Mouse (Mus musculus) left cerebral cortex, postnatal 4 days (tissue): ENCODE results near the gene Acer1. TPM values are rescaled to one million over a fixed set of nuclear protein-coding genes. Genes with fewer than 3 reads are reported as not detected.

Experiments
- DNase-seq: peaks from one replicate; pipeline ENCODE4 v3.0.0-alpha.2; 2022
- intact Hi-C: fragments of 180-260 bp; cut with DNase I; formaldehyde crosslinking; loops from one replicate; pipeline ENCODE4 v1.15.1; 2025
- total RNA-seq, 2 experiments: library from RNA; stranded (reverse); gene quantifications; 2 replicates each; pipeline ENCODE4 v1.2.3; 2021

The Acer1 gene
- not detected for total RNA-seq

DNA sequence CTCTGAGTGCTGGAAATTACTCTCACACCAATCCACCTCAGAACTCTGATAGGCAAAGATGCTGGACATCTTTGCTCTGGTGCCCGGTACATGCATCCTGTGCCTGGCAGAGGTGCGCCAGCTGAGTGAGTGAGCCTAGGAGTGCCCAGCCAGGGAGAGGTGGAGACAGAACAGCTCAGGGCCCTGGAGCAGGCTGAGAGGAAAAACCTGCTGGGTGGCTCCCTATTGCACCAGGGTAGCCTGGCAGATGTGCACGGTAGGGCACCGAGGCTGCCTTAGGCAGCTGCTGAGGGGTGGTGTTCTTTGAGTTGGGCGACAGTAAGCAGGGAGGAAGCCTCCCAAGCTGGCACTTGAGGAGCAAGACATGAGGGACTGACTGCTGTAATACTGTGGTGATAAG, at the start of gene Acer1:
Gene Acer1 (minus strand): TSS at position 114 of the 400 bp plus-strand sequence.
- no peak for DNase-seq
- intact Hi-C loops: no loop called here

DNA sequence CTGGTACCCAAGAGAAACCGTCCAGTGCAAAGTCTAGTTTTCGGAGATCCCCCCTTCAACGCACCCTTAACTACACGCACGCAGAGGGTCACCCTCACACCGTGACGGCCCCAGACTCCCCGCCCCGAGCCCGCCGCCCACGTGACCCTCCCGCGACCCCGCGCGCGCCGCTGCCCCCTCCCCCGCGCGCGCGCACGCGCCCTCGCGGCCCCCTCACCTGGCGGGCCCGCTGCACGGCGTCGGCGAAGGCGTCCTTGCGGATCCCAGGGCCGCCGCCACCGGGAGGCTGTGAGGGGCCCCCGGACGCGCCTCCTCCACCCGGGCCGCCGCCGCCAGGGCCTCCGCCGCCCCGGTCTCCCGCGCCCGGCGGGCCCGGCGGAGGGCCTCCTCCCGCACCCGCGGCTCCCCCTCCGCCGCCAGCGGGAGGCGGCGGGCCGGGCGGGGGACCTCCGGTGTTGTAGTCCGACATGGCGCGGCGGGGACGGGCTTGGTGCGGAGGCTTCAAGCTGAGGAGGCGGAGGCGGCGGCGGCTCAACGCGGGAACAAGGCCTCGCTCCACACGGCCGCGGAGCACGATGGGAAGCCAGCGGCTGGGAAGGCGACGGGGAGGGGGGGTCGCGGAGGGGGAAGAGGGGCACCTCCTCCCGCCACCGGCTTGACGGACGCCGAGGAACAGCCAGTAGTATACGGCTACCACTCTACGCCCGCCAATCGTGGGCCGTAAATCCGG, 49.2 kb upstream of the Acer1 start, which contains the start of gene Khsrp:
Gene Khsrp (minus strand): TSS at position 592 of the 730 bp plus-strand sequence.
- peak; percentile 99 for DNase-seq
- intact Hi-C loops: no loop called here

DNA sequence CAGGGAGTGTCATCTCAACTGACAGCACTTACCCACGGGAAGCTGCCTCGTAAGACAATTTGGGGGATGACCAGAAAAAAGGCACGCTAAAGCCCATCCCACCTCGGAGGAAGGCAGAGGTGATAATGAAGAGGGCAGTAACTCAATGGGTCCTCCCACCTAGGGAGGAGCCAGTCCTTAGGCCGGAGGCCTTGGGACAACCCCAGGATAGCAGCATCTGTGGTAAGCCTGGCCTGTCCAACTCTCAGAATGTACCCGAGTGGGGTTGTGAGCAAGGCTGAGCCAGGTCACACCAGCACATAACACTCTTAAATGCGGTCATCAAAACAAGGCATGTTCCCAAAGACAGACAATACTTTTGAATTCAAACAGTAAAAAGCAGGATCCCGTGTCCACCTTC, 47.8 kb upstream of the Acer1 start:
- DNase-seq: no peak
- intact Hi-C loops: no loop called here

DNA sequence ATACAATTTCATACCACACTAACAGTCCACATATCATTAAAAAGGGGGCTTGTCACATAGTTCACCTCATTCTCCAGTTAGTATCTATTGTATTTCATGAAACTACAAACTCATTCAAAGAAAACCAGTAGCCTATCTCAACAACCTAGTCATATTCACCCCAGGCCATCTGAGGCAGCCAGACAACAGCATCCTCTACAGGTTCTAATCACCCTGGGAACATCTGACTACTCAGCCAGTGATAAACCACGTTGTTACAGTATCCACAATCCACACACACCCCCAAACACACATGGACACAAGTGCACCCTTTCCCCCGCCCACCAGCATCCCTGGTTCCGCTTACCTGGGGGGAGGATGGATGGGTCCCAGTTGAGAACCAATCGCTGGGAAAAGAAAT, 45.5 kb upstream of the Acer1 start:
- DNase-seq: no peak
- intact Hi-C loops: no loop called here

DNA sequence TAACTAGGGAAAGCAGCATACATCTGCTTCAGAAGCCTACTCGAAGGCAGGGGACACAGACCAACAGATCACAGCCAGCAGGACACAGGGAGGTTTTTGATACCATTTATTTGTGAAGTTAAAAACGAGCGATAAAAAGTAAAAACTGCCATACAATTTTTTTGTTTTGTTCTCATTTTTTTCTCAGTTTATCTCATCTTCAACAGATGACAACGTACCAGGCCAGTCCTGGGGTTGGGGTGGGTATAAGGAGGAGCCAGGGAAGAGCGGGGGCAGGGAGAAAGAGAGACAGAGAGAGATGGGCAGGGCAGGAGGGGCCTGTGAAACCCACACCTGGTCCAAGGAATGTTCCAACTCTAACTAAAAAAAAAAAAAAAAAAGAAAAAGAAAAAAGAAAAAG, 39.0 kb upstream of the Acer1 start:
- intact Hi-C loops: no loop called here
- DNase-seq: no peak

DNA sequence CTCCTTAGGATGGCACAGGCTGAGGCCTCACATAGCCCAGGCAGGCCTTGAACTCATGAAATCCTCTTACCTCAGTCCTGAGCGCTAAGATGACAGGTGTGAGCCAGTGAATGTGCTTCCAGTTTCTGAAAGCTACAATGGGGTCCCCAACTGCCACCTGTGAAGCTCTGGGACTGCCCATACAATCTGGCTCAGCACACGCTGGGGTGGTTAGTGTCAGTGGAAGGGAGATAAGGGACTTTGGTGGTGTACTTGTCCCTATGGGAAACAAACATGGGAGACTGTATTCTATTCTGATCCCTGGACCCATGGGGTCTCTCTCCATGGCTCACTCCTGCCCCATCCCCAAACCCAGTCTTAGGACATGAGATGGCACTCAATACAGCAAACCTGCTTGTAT, 37.8 kb upstream of the Acer1 start:
- DNase-seq: no peak
- intact Hi-C loops: no loop called here

DNA sequence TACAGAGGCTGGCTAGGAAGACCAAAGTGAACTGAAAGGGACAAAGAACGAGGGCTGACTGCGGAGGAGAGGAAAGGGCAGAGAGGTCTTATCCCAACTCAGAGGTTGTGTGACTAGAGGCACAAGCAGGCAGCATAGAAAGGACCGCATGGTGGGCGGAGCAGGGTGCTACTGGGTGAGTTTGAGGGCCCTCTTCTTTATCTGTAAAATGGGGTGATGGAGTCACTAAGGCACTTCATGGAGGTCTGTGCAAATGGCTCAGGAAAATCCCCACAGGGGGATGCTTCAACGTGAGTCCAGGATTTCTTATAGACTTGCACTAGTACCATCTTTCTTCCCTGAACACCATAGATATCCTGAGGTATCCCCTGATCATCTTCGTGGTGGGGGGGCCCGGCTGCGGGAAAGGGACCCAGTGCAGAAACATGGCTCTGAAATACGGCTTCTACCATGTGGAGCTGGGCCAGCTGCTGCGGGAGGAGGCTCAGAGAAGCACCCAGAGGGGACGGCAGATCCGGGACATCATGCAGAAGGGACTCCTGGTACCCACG, 30.4 kb upstream of the Acer1 start:
- DNase-seq: no peak
- intact Hi-C loops: no loop called here

DNA sequence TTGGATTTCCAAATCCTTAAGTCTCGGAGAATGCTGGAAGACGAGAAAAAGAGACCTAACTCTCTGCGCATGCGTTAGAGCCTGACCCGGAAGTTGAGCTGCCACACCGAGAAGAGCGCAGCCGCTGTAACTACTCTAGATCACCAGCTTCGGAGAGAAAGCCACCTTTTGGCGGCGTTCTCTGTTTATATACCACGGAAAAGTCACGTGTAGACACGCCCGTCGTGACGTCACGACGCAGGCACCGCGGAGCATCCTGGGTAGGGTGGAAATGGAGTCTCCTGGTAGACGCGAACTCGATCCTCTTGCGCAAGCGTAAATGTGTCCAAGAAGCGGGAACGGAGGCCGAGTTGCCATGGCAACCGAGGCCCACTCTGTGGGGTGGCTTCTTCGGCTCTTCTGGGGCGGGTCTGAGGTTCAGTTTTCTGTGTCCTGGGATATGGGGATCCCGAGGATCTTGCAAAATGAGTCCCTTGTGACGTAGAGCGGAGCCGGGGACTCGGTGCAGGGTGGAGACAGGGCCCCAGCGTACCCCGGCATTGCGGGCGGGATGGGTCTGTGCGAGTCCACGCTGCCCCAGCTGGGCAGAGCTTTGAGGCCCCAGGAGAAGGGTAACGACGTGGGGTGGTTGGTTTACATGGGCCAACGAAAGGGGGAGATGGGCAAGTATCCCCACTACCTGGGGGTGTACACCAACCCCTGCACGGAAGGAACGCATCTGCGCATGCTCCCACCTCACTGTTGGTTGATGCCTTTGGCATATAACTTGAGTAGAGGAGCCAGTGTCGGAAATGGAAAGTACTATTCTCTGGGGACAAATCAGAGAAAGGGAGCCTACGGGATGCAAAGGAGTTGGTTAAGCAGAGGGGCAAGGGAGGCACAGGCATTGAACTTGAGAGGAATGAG, 29.6 kb upstream of the Acer1 start, which contains the start of the genes Gtf2f1 and Gm17949:
Gene Gtf2f1 (minus strand): TSS at position 53 of the 906 bp plus-strand sequence.
Gene Gm17949 (plus strand): TSS at position 234 of the 906 bp plus-strand sequence.
- peak; percentile 98 for DNase-seq
- intact Hi-C loops: no loop called here

DNA sequence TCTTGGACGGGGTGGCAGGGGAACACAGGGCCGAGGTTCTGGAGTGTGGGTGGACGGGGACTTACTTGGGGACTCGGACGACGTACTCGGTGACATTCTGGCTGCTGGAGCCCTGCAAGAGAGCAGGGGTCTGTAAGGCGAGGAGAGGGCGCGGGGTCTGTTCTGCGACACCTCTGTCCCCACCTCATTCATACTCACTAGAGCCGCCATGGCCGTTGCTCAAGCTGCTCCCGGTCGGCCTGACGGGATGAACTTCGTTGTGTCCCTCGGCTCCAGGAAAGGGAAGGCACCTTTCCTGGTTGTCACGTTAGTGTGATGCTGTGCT, 28.9 kb upstream of the Acer1 start:
- no peak for DNase-seq
- intact Hi-C loops: no loop called here

DNA sequence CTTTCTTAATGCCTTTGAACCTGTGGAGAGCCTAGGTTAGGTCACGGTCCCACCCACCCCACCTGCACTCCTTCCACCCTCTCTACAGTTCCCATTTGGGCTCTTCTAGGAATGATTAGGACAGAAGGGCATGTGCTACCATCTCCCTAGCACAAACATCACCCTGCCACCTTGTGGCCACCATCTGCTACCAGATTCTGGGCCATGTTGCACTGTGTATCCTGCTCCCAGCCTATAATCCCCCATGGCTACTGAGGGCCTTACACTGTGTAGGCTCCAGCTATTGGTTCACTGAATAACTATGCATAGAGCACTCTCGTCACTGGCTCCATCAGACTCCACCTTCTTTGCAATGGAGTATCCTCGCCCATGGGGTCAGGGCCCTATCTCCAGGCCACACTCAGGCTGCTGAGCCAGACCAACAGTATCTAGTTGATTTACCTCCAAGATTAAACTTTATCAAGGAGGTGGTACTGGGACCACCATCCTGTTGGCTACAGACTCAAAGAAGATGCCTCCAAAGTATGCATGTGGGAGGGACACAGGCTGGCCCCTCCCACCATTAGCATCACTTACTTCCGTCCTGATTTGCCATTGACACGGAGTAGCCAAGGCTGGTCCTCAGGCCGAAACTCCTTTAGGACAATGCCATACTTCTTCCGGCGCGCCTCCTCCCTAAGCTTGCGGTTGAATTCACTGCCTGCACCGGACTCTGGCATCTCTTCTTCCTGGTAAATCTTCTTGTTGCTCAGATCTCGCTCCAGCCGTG, 25.4 kb upstream of the Acer1 start:
- intact Hi-C loops: no loop called here
- DNase-seq: no peak

DNA sequence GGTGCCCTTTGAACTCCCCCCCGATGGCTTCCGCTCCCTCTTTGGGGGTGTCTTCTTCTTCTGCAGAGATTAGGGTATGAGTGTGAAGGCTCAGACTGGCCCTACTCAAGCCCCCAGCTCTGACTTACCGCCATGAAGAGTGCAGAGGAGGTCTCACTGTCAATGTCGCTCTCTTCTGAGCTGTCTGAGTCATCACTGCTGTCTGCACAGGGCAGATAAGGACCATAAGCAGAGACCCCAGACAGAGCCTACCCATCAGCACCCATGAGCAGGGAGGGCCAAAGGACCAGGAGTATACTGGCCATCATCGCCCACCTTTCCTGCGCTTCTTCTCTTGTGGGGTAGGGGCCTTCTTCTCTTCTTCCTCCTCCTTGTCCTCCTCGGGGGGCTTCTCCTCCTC, 22.1 kb upstream of the Acer1 start:
- DNase-seq: no peak
- intact Hi-C loops: no loop called here

DNA sequence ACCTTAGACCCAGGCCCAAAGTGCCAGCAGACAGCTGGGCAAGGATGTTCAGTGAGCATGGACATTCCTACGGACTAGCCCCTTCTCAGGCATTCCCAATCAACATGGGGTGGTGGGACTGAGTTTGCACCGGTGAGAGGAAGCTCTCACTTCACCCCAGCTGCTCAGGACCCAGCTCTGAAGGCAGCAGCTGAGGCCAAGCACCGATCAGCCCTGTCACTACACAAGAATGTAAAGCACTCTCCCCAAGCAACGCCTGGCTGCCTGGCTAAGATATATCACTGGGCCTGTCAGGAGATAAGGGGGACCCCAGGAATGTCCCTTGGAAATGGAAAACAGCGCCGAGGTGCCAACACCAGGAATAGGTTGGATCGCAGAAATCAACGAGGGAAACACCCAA, 19.3 kb upstream of the Acer1 start:
- intact Hi-C loops: no loop called here
- DNase-seq: no peak

DNA sequence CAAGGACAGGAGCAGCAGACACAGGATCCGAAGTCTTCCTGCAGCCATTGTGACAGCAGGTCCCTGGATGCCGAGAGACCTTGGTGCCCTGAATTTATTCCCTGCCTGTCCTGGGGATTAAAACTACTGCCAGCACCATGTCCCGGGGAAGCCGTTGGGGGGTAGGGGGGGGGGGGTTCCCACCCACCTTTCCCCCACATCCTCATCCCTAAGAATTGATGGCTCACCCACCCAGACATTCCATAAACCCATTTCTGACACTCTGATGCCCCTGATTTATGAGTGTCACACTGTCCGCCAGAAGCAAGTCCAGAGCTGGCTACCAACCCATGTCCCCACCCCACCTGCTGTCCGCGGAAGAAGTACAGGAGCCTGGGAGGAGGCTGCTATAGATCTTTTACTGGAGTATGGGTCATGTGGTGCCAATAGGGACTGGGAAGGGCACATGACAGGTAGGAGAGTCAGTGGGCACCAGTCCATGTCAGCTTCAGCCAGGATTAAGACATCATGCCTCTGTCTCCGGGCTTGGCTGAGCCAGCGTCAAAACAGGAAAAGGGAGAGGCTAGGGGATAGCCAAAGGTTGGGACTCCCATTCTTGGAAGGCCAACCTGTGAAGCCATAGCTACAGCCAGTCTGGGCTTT, 18.2 kb upstream of the Acer1 start, which contains the start of gene Pspn:
Gene Pspn (minus strand): TSS at position 51 of the 642 bp plus-strand sequence.
- intact Hi-C loops: no loop called here
- DNase-seq: no peak

DNA sequence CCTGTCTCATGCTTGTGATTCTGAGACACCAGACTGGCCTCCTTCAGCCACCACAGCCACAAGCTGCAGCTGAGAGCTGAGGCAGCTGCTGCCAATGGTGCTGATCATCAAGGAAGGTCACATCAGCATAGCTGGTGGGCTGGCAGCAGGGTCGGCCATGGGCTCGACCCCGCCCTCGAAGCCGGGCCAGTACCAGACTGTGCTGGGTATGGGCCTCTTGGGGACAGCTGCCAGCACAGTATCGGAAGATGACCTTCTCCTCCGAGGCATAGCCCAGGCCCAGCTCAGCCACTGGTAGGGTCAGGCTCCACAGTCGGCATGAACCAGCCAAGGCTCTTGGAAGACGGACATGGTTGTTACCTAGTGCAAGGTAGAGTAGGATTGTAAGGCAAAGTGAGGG, 17.5 kb upstream of the Acer1 start:
- intact Hi-C loops: no loop called here
- no peak for DNase-seq

DNA sequence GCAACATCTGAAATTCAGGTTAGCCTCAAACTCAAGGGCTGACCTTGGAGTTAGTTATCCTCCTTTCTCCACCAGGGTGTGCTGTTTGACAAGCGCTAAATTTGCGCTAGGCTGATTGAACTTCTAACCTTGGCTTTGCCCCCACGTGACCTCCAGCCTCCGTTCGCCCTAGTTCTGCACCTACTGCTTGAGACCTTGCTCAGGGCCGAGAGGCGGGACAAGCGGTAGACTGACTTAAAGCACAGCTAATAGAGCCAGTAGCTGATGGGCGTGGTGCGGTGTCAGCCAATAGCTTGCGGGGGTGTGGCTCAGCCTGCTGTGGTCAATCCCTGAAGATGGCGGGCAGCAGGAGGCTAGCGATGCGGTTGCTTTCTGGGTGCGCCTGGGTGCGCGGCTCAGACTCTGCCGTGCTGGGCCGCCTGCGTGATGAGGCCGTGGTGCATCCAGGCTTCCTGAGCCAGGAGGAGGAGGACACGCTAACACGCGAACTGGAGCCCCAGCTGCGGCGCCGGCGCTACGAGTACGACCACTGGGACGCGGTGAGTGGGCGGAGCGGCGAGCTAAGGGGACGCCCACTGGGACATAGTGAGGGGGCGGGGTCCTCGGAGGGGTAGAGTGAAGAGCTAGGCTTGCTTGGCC, 15.2 kb upstream of the Acer1 start, which contains the start of gene Alkbh7:
Gene Alkbh7 (plus strand): TSS at position 311 of the 639 bp plus-strand sequence.
- peak; percentile 93 for DNase-seq
- intact Hi-C loops: no loop called here

DNA sequence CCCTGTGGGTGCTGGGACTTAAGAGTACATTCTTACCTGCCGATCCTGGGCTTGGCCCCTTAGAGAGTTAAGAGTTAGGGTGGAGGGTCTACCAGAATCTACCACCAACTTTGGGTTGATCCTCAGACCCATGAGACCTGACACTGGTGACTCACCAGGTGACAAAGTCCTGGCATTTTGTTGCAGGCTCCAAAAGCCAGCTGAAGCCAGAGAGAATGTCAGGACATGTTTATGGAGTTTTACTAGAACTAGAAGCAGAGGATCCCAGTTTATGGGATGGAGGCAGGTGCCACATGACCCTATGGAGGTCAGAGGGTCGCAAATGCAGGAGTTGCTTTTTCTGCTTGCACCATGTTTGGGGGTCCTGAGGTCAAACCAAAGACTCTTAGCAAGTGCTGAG, 14.6 kb upstream of the Acer1 start:
- intact Hi-C loops: no loop called here
- no peak for DNase-seq

DNA sequence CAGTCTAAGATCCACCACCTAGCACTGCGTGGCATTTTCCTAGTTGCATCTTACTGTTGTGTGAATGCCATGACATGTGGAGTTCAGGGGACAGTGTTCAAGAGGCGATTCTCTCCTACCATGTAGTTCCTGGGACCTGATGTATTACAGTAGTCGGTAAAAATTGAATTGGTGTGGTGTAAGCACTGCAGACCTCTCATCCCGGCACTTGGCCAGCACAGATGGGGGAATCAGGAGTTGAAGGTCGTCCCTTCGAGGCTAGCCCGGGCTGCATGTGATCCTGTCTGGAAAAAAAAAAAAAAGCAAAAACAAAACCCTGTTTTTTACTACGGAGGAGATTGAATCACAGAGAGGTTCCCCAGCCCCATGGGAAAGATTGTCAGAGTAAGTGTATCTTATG, 13.1 kb upstream of the Acer1 start:
- DNase-seq: no peak
- intact Hi-C loops: no loop called here

DNA sequence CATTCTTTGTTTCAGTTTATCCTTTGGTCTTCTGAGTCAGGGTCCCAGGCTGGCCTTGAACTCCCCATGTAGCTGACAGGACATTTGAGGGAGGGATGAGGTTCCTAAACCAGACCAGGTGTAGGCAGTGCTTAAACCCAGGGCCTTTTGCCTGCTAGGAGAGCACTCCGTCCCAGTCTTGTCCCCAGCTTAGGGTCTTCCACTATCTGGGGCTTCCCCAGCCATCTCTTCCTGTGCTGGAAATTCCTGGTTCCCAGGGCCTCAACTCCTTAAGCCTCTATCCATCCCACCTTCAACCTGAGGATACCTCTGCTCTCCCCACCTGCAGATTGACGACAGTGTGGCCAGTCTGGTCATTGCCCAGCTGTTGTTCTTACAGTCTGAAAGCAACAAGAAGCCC, 9.0 kb upstream of the Acer1 start:
- intact Hi-C loops: no loop called here
- DNase-seq: no peak

DNA sequence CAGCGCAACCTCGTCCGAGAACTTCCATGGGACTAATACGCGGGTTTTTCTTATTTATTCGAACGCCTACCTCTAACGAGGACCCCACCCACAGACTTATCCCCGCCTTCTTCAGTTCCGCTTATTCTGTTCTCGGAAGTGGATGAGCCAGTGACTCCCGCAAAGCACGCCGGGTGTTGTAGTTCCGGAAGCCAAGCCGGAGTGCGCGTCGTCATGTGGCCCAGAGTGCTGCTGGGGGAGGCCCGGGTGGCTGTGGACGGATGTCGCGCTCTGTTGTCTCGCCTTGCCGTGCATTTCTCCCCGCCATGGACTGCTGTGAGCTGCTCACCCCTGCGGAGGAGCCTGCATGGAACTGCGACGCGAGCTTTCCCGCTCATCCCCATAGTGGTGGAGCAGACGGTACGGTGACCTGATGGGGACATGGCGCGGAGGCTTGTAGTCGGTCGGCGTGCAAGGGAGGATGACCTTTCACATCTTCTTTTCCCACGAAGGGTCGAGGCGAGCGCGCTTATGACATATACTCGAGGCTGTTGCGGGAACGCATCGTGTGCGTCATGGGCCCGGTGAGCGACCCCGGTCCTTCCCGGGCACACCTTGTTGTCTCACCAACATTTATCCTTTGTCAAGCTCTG, 8.3 kb upstream of the Acer1 start, which contains the start of gene Clpp:
Gene Clpp (plus strand): TSS at position 191 of the 632 bp plus-strand sequence.
- peak; percentile 94 for DNase-seq
- intact Hi-C loops: no loop called here
